Mouse (Mus musculus) erythroblast, embryonic 14.5 days (primary cell): Measurements from ENCODE around the gene Ifit1bl1.

Source experiments
- GATA1 ChIP-seq: IDR thresholded peaks from 2 replicates; pipeline ENCODE4 v1.6.1; 2012; ENCODE audit warnings: low read length, inconsistent platforms, mixed read lengths
- TAL1 ChIP-seq: IDR thresholded peaks from 3 replicates; pipeline ENCODE4 v1.6.1; 2012; ENCODE audit warnings: low read length, inconsistent platforms, mixed read lengths

DNA sequence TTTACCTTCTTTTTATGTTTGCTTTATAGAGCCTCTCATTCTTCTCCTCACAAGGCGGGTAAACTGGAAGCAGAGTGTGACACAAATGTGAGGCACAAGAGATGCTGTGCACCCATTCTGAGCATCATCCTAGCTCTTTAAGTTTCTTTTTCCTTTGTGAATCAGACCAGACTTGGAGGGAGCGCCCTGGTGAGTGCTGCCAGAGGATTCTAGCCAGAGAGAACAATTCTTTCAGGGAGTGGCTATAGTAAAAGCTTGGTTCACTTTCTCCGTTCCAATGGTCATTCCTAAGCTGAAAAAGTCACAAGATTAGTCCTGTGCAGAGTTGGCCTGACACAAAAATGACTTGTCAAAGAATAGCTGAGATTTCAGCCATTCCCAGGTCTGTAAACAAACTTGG, 45.1 kb downstream of the Ifit1bl1 start:
- TF ChIP-seq TAL1 (no peak), GATA1 (no peak)
